In the genomic region with DNA sequence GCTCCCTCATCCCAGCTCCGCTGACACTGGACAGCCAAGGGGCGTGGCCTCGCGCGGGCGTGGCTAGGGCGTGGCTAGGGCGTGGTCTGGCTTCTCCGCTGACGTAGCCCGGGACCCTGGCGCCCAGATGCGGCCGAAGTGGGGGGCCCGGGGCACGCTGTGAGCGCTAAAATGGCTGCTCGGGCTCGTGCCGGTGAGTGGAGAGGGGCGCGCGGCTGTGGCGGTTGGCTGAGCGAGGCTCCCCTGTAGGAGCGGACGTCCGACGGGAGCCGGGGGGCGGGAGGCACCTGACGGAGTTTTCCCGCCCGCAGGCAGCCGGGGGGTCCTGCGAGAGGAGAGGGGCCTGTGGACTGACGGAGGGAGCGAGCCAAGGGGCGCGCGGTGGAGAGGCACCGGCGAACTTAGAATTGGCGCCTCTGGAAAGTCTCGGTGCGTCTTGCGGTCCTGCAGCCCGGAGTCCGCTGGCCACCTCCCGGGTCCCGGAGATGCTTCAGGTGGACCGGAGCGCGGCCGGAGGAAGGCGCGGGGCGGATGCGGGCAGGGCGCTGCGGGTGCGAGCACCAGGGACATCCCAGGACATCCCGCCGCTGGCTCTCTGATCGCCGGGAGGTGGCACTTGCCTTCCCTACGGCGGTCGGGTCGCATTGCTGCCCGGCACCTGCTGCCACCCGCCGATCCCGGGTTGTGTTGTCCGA, we compare ENCODE assay signal across 8 mouse cellular contexts. TPM values are rescaled to one million over a fixed set of nuclear protein-coding genes. Genes with fewer than 3 reads are reported as not detected.
A peak's percentile ranks its signal among the peaks of the same experiment; 100 is the strongest.
DNase-seq lines count a peak whose midpoint lies in the region; ATAC-seq and TF ChIP-seq lines count a peak whose summit lies in the region.

No protein-coding gene starts in this region.

- under 1% methylated on average over 68 of the region's 75 CpGs for WGBS in heart, embryonic 10.5 days
- under 1% methylated on average over 67 of the region's 75 CpGs for WGBS in kidney, embryonic 14.5 days

- 0 out of 2 replicates have a peak, but pooled peaks cover 11% of the 10 kb centered on the region for H3K4me1 ChIP-seq in heart, embryonic 10.5 days
- H3K4me1 ChIP-seq in kidney, embryonic 14.5 days (ENCODE audit: control insufficient read depth, insufficient read depth, low read length), result peaks cover 9% of the 10 kb centered on the region; the same call in 1 of the 2 replicates

- peak overlapping the region; percentile 80 for H3K27ac ChIP-seq in heart, embryonic 10.5 days
- no peak overlapping the region for H3K27ac ChIP-seq in kidney, embryonic 14.5 days (ENCODE audit: low read depth, low read length)

- ATAC-seq in kidney, embryonic 14.5 days (ENCODE audit: low FRiP score, low TSS enrichment), result peak; percentile 97

- peak overlapping the region; percentile 54; the same call in 1 of the 2 replicates for H3K9ac ChIP-seq in kidney, embryonic 14.5 days (ENCODE audit: low read depth, low read length)

- H3K4me2 ChIP-seq in kidney, embryonic 14.5 days (replicated peaks; ENCODE audit: low read depth, low read length), result peak overlapping the region; percentile 96

- no peaks in the 10 kb centered on the region for H3K9me3 ChIP-seq in heart, embryonic 10.5 days
- H3K9me3 ChIP-seq in kidney, embryonic 14.5 days (ENCODE audit: control insufficient read depth, low read length), result no peaks in the 10 kb centered on the region

- no peaks in the 10 kb centered on the region for H3K27me3 ChIP-seq in C2C12 (ENCODE audit: control insufficient read depth, insufficient read depth, insufficient read length)
- H3K27me3 ChIP-seq in heart, embryonic 10.5 days (ENCODE audit: insufficient read depth, poor library complexity, severe bottlenecking), result peaks cover 58% of the 10 kb centered on the region
- H3K27me3 ChIP-seq in kidney, embryonic 14.5 days (ENCODE audit: control insufficient read depth, insufficient read depth, low read length), result peaks cover 54% of the 10 kb centered on the region

- H3K4me3 ChIP-seq in C2C12 (ENCODE audit: insufficient read depth, poor library complexity, severe bottlenecking), result peak overlapping the region; percentile 45
- H3K4me3 ChIP-seq in heart, embryonic 10.5 days, result peak overlapping the region; percentile 83
- H3K4me3 ChIP-seq in kidney, embryonic 14.5 days (ENCODE audit: low read length), result peak overlapping the region; percentile 73

- no peaks in the 10 kb centered on the region for H3K79me2 ChIP-seq in C2C12 (ENCODE audit: control insufficient read depth, insufficient read depth)

- TF ChIP-seq CTCF in C2C12 (IDR thresholded peaks at IDR 0.05; ENCODE audit: control insufficient read depth, insufficient read depth, insufficient read length), result no peak

- H3K36me3 ChIP-seq in C2C12 (ENCODE audit: control insufficient read depth, insufficient read depth), result no peaks in the 10 kb centered on the region
- no peaks in the 10 kb centered on the region for H3K36me3 ChIP-seq in heart, embryonic 10.5 days
- no peaks in the 10 kb centered on the region for H3K36me3 ChIP-seq in kidney, embryonic 14.5 days (ENCODE audit: control insufficient read depth, insufficient read depth, low read length)

- H3K79me3 ChIP-seq in C2C12 (ENCODE audit: low read depth), result no peaks in the 10 kb centered on the region

- peak overlapping the region; percentile 50 for H3ac ChIP-seq in C2C12 (ENCODE audit: control insufficient read depth, insufficient read length, low read depth)

- DNase-seq in adrenal gland, adult 2 months, result peak; percentile 85
- DNase-seq in embryo, embryonic 10.5 days (ENCODE audit: low spot score), result peak; percentile 92
- DNase-seq in heart, embryonic 10.5 days (ENCODE audit: low spot score), result peak; percentile 94
- peak; percentile 66 for DNase-seq in lung, postnatal 14 days
- peak; percentile 68 for DNase-seq in ovary, postnatal 36 days (ENCODE audit: low spot score)
- peak; percentile 87 for DNase-seq in yolk sac, embryonic 10.5 days (ENCODE audit: low spot score)

TF ChIP-seq in C2C12, 6 proteins besides CTCF, POLR2A, EP300 and RAD21:
- TF ChIP-seq CEBPB (IDR thresholded peaks at IDR 0.05; ENCODE audit: low read depth) (no peak), MYOD1 (IDR thresholded peaks at IDR 0.05; ENCODE audit: control insufficient read depth, insufficient read length, low read depth) (no peak), MYOG (IDR thresholded peaks at IDR 0.05; ENCODE audit: control insufficient read depth, extremely low read depth, insufficient read length) (no peak)
TF ChIP-seq in C2C12: peak in this region for 0.

RNA-seq across cellular contexts. Expression of a gene that starts 2.5 kb away (rescaled TPM):
- polyA plus RNA-seq in C2C12 (2012; fragmentation: generic; extraction: Trizol), result 0.37 TPM
- not detected for total RNA-seq in adrenal gland, adult 2 months (2021)
- not detected in 2 replicates for polyA plus RNA-seq in adrenal gland, adult 2 months (2012; rRNA removed)
- 1.6 and 2.0 TPM in 2 replicates for polyA plus RNA-seq in heart, embryonic 10.5 days (2016; fragmentation: Nextera tagmentation; extraction: Ambion mirVana)
- 1.1 and 1.4 TPM in 2 replicates for polyA plus RNA-seq in kidney, embryonic 14.5 days (2014; fragmentation: Nextera tagmentation; extraction: Ambion mirVana)
